Mouse (Mus musculus): ENCODE results near the gene Plekhg1. TPM values are rescaled to one million over a fixed set of nuclear protein-coding genes. Genes with fewer than 3 reads are reported as not detected.

The Plekhg1 gene
- 10 to 100 TPM; 14.2 to 15.9 TPM for total RNA-seq (2021)
- long read RNA-seq, experiment 1, partial matches to known transcripts = 1 of 2 reads
- long read RNA-seq, experiment 1, other reads (novel, unspliced or antisense) = 1 of 2 reads
- long read RNA-seq, experiment 2, partial matches to known transcripts = 0 of 4 reads
- long read RNA-seq, experiment 2, other reads (novel, unspliced or antisense) = 4 of 4 reads

- DNase-seq (ENCODE audit: low spot score in 2 of 2) = peak; percentile 48 to 56
- H3K27ac ChIP-seq = peak within 1 kb of the TSS; percentile 92
- H3K4me3 ChIP-seq = peak within 1 kb of the TSS; percentile 76
- peak; percentile 78 for TF ChIP-seq CTCF (conservative IDR thresholded peaks at IDR 0.05)
These were observed at the start of gene Plekhg1 for GRCm38 (mm10) chr10:3740148-3740503. Plekhg1 (plus strand) TSS chr10:3740364.

- H3K27ac ChIP-seq = no peak overlapping the region
- TF ChIP-seq CTCF (conservative IDR thresholded peaks at IDR 0.05) = no peak
- no peak overlapping the region for H3K4me3 ChIP-seq
- no peak for DNase-seq (ENCODE audit: low spot score in 2 of 2)
These were observed 47.4 kb upstream of the Plekhg1 start for GRCm38 (mm10) chr10:3692791-3693190.

- no peak for TF ChIP-seq CTCF (conservative IDR thresholded peaks at IDR 0.05)
- Histone ChIP-seq H3K27ac (no peak overlapping the region), H3K4me3 (no peak overlapping the region)
- DNase-seq (ENCODE audit: low spot score in 2 of 2) = no peak
These were observed 46.4 kb upstream of the Plekhg1 start for GRCm38 (mm10) chr10:3693699-3694280.

- Histone ChIP-seq H3K4me3 (no peak overlapping the region), H3K27ac (peak overlapping the region; percentile 85)
- TF ChIP-seq CTCF (conservative IDR thresholded peaks at IDR 0.05) = no peak
- DNase-seq (ENCODE audit: low spot score in 2 of 2) = no peak
These were observed 44.7 kb upstream of the Plekhg1 start for GRCm38 (mm10) chr10:3695332-3695905.

- DNase-seq (ENCODE audit: low spot score in 2 of 2) = peak; percentile 29 to 70
- Histone ChIP-seq H3K4me3 (no peak overlapping the region), H3K27ac (peak overlapping the region; percentile 85)
- TF ChIP-seq CTCF (conservative IDR thresholded peaks at IDR 0.05) = no peak
These were observed 43.3 kb upstream of the Plekhg1 start for GRCm38 (mm10) chr10:3696727-3697348.

GRCm38 (mm10) chr10:3697500-3697899 lies 42.7 kb upstream of the Plekhg1 start:
- no peak for TF ChIP-seq CTCF (conservative IDR thresholded peaks at IDR 0.05)
- Histone ChIP-seq H3K27ac (peak overlapping the region; percentile 85; the same call in 1 of the 2 replicates), H3K4me3 (no peak overlapping the region)
- DNase-seq (ENCODE audit: low spot score in 2 of 2) = no peak

- no peak for DNase-seq (ENCODE audit: low spot score in 2 of 2)
- Histone ChIP-seq H3K27ac (no peak overlapping the region), H3K4me3 (no peak overlapping the region)
- TF ChIP-seq CTCF (conservative IDR thresholded peaks at IDR 0.05) = no peak
These were observed 39.7 kb upstream of the Plekhg1 start for GRCm38 (mm10) chr10:3700225-3701073.

- DNase-seq (ENCODE audit: low spot score in 2 of 2) = no peak
- no peak overlapping the region for H3K4me3 ChIP-seq
- TF ChIP-seq CTCF (conservative IDR thresholded peaks at IDR 0.05) = no peak
- H3K27ac ChIP-seq = no peak overlapping the region
These were observed 38.3 kb upstream of the Plekhg1 start for GRCm38 (mm10) chr10:3701832-3702231.

- Histone ChIP-seq H3K27ac (no peak overlapping the region), H3K4me3 (no peak overlapping the region)
- DNase-seq (ENCODE audit: low spot score in 2 of 2) = no peak
- no peak for TF ChIP-seq CTCF (conservative IDR thresholded peaks at IDR 0.05)
These were observed 37.6 kb upstream of the Plekhg1 start for GRCm38 (mm10) chr10:3702585-3702984.

- no peak for TF ChIP-seq CTCF (conservative IDR thresholded peaks at IDR 0.05)
- DNase-seq (ENCODE audit: low spot score in 2 of 2) = peak in 1 of 2 experiments; percentile 20
- Histone ChIP-seq H3K27ac (peak overlapping the region; percentile 69), H3K4me3 (no peak overlapping the region)
These were observed 33.9 kb upstream of the Plekhg1 start for GRCm38 (mm10) chr10:3706231-3706630.

GRCm38 (mm10) chr10:3710081-3710480 lies 30.1 kb upstream of the Plekhg1 start:
- no peak overlapping the region for H3K27ac ChIP-seq
- no peak for DNase-seq (ENCODE audit: low spot score in 2 of 2)
- no peak overlapping the region for H3K4me3 ChIP-seq

GRCm38 (mm10) chr10:3715302-3715943 lies 24.7 kb upstream of the Plekhg1 start:
- peak overlapping the region; percentile 55; the same call in 1 of the 2 replicates for H3K27ac ChIP-seq
- DNase-seq (ENCODE audit: low spot score in 2 of 2) = no peak
- TF ChIP-seq CTCF (conservative IDR thresholded peaks at IDR 0.05) = no peak

More at GRCm38 (mm10) chr10:3710081-3710480, 30.1 kb upstream of the Plekhg1 start:
- no peak for TF ChIP-seq CTCF (conservative IDR thresholded peaks at IDR 0.05)

More at GRCm38 (mm10) chr10:3715302-3715943, 24.7 kb upstream of the Plekhg1 start:
- H3K4me3 ChIP-seq = no peak overlapping the region

Measured in layer of hippocampus, adult 2 months (tissue).